Mouse (Mus musculus) thymus, postnatal 14 days (tissue): ENCODE results near the gene Zfp414.

ENCODE experiments used
- DNase-seq: peaks from one replicate; pipeline ENCODE4 v3.0.0; 2021

Gene Zfp414

GRCm38 (mm10) chr17:33666813-33667212, 37.9 kb downstream of the Zfp414 start:
- no peak for DNase-seq

- no peak for DNase-seq
Observed at GRCm38 (mm10) chr17:33669681-33670080, 40.8 kb downstream of the Zfp414 start.

GRCm38 (mm10) chr17:33673837-33674236, 44.9 kb downstream of the Zfp414 start:
- no peak for DNase-seq

- DNase-seq: no peak
Observed at GRCm38 (mm10) chr17:33675452-33675851, 46.6 kb downstream of the Zfp414 start.

- DNase-seq: no peak
Observed at GRCm38 (mm10) chr17:33676086-33676485, 47.2 kb downstream of the Zfp414 start.

GRCm38 (mm10) chr17:33678771-33679170, 49.9 kb downstream of the Zfp414 start:
- DNase-seq: no peak
